Mouse (Mus musculus): ENCODE data around the gene Pigc.

The Pigc gene

DNA sequence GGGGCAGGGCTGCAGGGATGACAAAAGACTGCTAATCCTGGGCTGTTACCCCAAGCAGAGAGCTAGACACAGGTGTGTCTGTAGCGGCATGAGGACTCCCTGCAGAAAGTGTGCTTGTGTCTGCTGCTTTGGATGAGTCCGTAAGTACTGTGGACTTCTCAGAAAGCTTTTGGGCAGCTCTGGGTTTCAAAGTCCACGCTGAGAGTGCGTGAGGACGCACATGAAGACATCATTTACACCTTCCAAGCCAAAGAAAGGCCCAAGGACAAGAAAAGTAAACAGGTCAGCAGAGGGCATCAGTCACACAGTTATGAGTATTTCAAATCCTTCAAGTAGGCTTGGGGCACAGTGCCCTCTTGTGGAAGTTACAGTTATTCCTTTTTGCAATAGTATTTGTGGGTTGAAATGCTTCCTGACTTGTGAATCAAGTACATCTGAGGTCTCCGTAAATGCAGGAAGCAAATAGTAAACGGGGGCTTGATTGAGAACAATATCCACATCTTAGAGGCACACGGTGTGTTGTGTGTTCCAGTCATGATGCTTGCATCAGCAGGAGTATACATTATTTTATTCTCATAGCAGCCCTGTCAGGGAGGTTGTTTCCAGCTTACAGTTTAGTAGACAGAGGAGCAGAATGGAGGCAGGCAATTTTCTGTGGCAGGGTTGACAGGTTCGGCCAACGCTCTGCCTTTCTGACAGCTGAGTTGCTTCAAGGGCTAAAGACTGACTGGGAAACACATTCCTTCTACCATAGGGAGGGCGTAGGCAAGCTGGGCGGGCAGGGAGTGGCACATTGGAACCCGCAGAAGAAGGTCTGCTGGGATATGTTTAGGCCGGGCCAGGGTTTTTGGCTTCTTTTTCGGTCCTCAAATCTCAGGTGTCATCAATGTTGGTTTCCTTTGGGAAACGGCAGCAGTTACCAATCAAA is 7.5 kb downstream of the Pigc start:
- peak; percentile 58 for DNase-seq (ENCODE audit: low spot score)

DNA sequence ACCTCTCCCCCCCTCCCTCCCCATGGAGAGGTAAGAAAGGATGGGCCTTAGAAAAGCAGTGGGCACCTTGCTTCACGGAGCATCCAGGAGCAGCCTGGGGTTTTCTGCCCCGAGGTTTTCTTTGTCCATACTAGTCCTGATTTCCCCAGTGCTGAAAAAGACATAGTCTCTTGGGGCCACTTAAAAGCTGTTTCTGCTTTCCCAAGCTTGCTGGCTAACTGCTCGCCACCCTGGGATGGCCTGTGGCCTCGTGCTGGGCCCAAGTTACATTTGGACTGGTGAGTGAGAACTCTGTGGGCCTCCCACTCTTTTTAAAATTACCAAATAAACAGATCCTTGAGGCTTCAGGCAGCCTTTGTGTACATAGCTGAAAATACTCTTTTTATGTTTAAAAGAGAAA is 8.3 kb downstream of the Pigc start:
- no peak for DNase-seq (ENCODE audit: low spot score)

DNA sequence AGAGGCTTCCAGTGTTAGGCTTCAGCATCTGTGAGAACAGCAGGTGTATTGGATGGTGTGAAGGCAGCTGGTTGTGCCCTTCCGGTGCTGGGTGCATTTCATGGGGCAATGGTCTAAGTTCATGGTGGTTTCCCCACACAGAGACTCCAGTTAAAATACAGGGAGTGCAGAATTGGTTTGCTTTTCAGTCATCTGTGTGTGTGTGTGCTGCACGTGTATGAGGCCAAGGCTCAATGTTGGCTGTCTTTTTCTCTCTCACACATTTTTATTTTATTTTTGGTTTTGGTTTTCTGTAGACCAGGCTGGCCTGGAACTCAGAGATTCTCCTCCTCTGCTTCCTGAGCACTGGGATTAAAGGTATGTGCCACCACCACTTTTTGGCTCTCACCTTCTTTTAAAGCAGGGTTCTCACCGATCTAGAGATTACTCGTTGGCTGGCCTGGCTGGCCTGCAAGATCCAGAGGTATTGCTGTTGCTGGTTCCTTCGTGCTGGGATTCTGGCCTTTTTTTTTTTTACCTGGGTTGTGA is 9.3 kb downstream of the Pigc start:
- DNase-seq (ENCODE audit: low spot score) = no peak

DNA sequence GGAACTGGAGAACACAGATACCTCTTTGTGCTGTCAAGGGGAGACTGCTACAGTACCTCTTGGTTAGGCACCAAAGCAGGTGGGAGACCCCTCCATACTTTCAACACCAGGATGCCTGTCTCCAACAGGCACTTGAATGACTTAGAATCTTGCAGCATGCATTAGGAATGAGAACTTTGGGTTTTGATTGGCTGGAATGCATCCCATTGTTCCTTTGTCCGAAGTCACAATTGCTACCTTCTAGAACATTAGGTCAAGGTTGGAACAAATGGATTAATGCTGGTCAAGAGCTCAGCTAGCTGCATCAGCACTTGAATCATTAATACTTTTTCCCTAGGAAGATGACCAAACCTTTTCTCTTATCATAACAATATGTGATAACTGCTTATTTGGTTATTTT is 10.6 kb downstream of the Pigc start, which contains the start of gene 4930558K02Rik:
4930558K02Rik (minus strand) TSS at position 101 of the 400 bp plus-strand sequence.
- no peak for DNase-seq (ENCODE audit: low spot score)

DNA sequence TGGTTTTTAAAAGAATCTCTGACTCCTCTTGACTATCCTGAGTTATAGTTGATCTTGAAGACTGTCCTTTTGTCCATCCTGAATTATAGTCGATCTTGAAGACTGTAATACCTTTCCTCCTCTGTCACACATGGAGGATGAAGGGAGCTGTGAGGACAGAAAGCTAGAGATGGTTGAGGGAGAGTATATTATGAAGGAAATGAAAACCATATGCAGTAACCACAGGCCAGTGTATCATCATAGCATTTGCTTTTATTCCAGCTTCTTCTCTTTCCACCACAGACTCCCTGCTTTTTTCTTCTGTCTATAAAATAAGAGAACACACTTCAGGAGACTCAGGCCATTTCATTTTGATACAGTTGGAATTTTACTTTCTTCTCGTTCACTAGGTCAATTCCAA is 11.1 kb downstream of the Pigc start:
- DNase-seq (ENCODE audit: low spot score) = no peak

- no peak for DNase-seq (ENCODE audit: low spot score)
These were observed 11.8 kb downstream of the Pigc start for GRCm38 (mm10) chr1:161980626-161981298.

GRCm38 (mm10) chr1:161983451-161983850 is 14.5 kb downstream of the Pigc start:
- DNase-seq (ENCODE audit: low spot score) = no peak

DNA sequence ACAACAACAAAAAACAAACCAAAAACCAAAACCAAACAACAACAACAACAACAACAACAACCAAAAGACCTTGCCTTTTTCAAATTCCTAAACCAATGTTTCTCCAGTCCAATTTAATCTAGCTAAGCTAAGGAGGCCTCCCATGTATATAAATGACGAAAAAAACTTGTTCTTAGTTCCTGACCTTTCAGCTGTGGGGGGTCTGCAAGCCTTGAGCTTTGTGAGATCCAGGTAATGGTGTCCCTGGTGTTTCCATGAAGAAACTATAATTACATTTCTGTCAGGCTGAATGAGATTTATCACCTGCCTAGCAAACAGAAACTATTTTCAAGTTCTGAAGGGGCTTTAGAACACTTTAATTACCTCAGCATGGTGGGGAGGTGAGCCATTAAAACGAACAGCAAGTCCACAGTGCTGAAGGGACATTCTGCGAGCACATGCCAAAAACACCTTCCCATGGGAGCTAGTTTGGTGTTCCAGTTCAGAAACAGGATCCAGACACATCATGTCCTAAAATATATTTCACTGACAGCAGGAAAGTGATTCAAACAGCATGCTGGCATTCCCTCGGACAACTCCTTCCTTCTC is 15.1 kb downstream of the Pigc start:
- no peak for DNase-seq (ENCODE audit: low spot score)

DNA sequence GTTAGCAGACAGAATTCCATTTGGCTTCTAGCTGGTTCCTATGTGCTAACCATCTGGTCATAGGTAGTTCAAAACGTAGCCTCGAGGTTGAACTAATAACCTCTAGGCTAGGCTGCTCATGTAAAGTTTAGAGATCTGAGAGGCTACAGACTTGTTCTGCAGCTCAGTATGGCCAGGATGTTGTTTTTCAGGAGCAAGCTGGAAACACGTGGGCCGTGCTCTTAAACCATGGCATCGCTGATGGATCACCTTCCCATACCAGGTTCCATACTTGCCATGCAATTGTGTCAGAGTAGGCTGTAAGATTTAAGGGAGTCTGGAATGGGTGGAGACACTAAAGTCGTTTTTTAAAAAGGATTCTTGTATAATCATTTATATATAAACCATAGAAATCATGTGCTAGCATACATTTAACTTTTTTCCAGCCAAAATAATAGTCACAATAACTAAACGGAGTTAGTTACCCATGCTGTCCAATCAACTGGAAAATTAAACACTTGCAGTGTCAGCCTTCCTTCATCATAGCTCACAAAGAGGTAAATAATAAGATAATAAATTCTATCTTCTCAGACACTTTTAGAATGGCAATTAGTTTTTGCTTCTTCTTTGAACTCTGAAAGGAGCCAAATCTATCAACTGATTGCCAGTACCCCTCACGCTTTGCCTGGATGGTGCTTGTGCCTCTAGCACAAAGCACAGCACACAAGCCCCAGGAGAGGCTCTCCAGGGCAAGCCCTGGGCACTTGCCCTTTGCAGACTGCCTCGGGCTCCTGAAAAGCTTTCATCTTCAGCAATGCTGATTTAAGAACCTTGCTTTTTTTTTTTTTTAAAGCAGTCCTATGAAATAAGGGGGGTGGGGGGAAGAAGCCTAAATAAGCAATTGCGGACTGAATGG is 21.9 kb downstream of the Pigc start:
- no peak for DNase-seq (ENCODE audit: low spot score)

- DNase-seq (ENCODE audit: low spot score) = no peak
These were observed 22.9 kb downstream of the Pigc start for GRCm38 (mm10) chr1:161991846-161992245.

GRCm38 (mm10) chr1:161992389-161992788 is 23.4 kb downstream of the Pigc start:
- DNase-seq (ENCODE audit: low spot score) = no peak

- DNase-seq (ENCODE audit: low spot score) = no peak
These were observed 29.8 kb downstream of the Pigc start for GRCm38 (mm10) chr1:161998781-161999180.

- DNase-seq (ENCODE audit: low spot score) = no peak
These were observed 30.4 kb downstream of the Pigc start for GRCm38 (mm10) chr1:161999338-161999737.

DNA sequence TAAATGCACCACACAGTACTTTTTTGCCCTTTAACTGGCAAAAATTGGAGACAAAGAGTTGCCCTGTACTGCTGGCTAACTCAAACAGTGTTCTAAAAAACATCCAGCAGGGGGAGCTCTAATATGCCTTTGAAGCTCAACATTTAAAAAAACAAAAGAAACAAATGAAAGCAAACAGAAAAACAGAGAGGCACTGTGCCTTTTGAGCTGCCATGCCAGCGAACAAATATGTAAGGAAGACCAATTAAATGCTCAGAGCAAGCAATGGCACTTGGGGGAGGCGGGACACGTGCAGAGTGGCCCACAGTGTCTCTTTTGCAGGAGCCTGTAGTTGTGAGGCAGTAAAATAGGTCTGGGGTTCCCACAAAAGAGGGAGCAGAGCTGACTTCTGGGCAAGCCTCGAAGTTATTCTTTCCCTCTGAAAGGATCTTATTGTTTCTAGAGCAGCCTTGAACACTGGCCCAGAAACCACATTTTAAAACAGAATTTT is 30.9 kb downstream of the Pigc start:
- peak; percentile 39 for DNase-seq (ENCODE audit: low spot score)

DNA sequence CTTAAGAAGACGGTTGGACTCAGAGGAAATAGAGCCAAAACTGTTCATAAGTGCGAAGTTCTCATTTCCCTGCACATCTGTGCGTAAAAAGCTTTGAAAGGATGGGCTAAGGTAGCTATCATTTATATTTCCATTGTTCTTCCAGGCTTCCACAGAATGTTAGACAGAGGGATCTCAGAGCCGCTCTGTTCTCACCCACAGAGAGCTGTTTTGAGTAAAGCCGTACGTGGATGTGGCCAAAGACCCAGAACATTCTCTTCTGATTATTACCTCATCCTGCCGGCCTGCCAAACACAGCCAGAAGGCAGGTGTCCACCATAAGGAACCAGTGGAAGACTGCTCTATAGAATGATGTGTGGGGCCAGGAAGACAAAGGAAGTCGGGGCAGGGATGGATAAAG is 32.3 kb downstream of the Pigc start:
- no peak for DNase-seq (ENCODE audit: low spot score)

- no peak for DNase-seq (ENCODE audit: low spot score)
These were observed 34.9 kb downstream of the Pigc start for GRCm38 (mm10) chr1:162003729-162004517.

DNA sequence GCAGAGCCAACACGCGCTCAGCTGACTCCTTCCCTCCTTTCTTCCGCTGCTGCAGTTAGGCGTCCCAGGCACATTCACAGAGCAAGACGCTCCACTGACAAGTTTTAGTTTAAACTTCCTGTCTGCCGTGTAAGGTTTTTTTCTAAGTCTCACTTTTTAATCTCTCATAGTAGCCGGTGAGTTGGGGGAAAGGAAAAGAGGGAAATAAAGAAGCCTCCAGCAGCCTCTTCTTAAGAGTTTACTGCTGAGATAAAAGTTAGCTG is 35.5 kb downstream of the Pigc start:
- DNase-seq (ENCODE audit: low spot score) = no peak

- DNase-seq (ENCODE audit: low spot score) = peak; percentile 24
These were observed 36.1 kb downstream of the Pigc start for GRCm38 (mm10) chr1:162004821-162005770.

DNA sequence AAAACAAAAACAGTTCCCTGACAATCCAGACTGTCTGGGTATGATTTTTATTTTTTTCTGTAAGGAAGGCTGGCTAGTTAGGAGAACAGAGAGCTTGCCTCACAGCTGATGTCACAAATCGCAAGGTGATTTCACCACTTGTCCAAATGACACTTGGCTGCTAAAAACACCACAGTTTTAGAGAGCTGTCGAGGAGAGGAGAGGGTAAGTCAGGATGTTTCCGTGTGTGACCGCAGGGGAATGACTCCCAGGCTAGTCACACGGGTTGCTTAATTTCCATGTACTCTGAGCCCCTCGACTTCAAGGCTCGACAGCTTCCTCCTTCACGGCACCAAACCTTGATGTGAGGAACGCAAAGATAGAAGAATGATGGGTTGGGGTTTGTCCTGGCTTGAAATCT is 37.1 kb downstream of the Pigc start:
- no peak for DNase-seq (ENCODE audit: low spot score)

DNA sequence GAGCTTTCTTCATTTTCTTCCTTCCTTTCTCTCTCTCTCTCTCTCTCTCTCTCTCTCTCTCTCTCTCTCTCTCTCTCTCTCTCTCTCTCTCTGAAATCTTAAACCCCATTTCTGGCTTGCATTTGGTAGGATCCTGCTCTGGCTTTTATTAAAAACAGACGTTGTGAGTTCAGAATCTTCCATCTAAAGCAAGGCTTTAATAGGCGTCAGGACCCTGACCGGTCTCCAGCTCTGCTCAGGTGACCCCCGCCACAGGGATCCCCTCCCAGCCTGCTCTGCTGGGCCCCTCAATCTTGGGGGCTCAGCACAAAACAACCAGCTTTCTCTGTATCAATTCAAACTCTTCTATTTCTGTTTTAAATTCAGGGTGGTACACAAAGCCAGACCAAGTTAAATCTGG is 39.2 kb downstream of the Pigc start:
- no peak for DNase-seq (ENCODE audit: low spot score)

All from testis, postnatal 14 days (tissue).